Mouse (Mus musculus): Measurements from ENCODE around the gene Cmtm8. TPM values are rescaled to one million over a fixed set of nuclear protein-coding genes. Genes with fewer than 3 reads are reported as not detected.

Gene Cmtm8
- total RNA-seq, 1 experiment from 2014 or later, result 3.3 TPM

GRCm38 (mm10) chr9:114768066-114768465 lies 75.9 kb downstream of the Cmtm8 start:
- ATAC-seq (ENCODE audit: extremely low read depth, insufficient number of reproducible peaks, low FRiP score, poor library complexity, severe bottlenecking), result no peak; the same call in 1 of the 2 replicates

GRCm38 (mm10) chr9:114767507-114767906 lies 76.4 kb downstream of the Cmtm8 start:
- no peak for ATAC-seq (ENCODE audit: extremely low read depth, insufficient number of reproducible peaks, low FRiP score, poor library complexity, severe bottlenecking)

GRCm38 (mm10) chr9:114767030-114767429 lies 76.9 kb downstream of the Cmtm8 start:
- ATAC-seq (ENCODE audit: extremely low read depth, insufficient number of reproducible peaks, low FRiP score, poor library complexity, severe bottlenecking), result no peak

GRCm38 (mm10) chr9:114763341-114763740 lies 80.6 kb downstream of the Cmtm8 start:
- peak; percentile 45; the same call in 1 of the 2 replicates for ATAC-seq (ENCODE audit: extremely low read depth, insufficient number of reproducible peaks, low FRiP score, poor library complexity, severe bottlenecking)

GRCm38 (mm10) chr9:114761848-114762247 lies 82.1 kb downstream of the Cmtm8 start:
- no peak for ATAC-seq (ENCODE audit: extremely low read depth, insufficient number of reproducible peaks, low FRiP score, poor library complexity, severe bottlenecking)

GRCm38 (mm10) chr9:114760353-114760752 lies 83.6 kb downstream of the Cmtm8 start:
- ATAC-seq (ENCODE audit: extremely low read depth, insufficient number of reproducible peaks, low FRiP score, poor library complexity, severe bottlenecking), result no peak

- no peak for ATAC-seq (ENCODE audit: extremely low read depth, insufficient number of reproducible peaks, low FRiP score, poor library complexity, severe bottlenecking)
Measured at GRCm38 (mm10) chr9:114759886-114760285, 84.1 kb downstream of the Cmtm8 start.

GRCm38 (mm10) chr9:114758801-114759200 lies 85.2 kb downstream of the Cmtm8 start:
- 0 out of 2 replicates have a peak, but pooled peaks have one; percentile 13 for ATAC-seq (ENCODE audit: extremely low read depth, insufficient number of reproducible peaks, low FRiP score, poor library complexity, severe bottlenecking)

- no peak for ATAC-seq (ENCODE audit: extremely low read depth, insufficient number of reproducible peaks, low FRiP score, poor library complexity, severe bottlenecking)
Measured at GRCm38 (mm10) chr9:114758272-114758671, 85.7 kb downstream of the Cmtm8 start.

- peak; percentile 91 for ATAC-seq (ENCODE audit: extremely low read depth, insufficient number of reproducible peaks, low FRiP score, poor library complexity, severe bottlenecking)
Measured at GRCm38 (mm10) chr9:114752863-114753484, 91.0 kb downstream of the Cmtm8 start.

GRCm38 (mm10) chr9:114752311-114752710 lies 91.6 kb downstream of the Cmtm8 start:
- ATAC-seq (ENCODE audit: extremely low read depth, insufficient number of reproducible peaks, low FRiP score, poor library complexity, severe bottlenecking), result peak; percentile 33; the same call in 1 of the 2 replicates

GRCm38 (mm10) chr9:114751582-114751981 lies 92.4 kb downstream of the Cmtm8 start:
- ATAC-seq (ENCODE audit: extremely low read depth, insufficient number of reproducible peaks, low FRiP score, poor library complexity, severe bottlenecking), result no peak

GRCm38 (mm10) chr9:114747466-114747865 lies 96.5 kb downstream of the Cmtm8 start:
- no peak for ATAC-seq (ENCODE audit: extremely low read depth, insufficient number of reproducible peaks, low FRiP score, poor library complexity, severe bottlenecking)

GRCm38 (mm10) chr9:114747012-114747411 lies 96.9 kb downstream of the Cmtm8 start:
- no peak for ATAC-seq (ENCODE audit: extremely low read depth, insufficient number of reproducible peaks, low FRiP score, poor library complexity, severe bottlenecking)

GRCm38 (mm10) chr9:114745654-114746053 lies 98.3 kb downstream of the Cmtm8 start:
- ATAC-seq (ENCODE audit: extremely low read depth, insufficient number of reproducible peaks, low FRiP score, poor library complexity, severe bottlenecking), result no peak

- no peak for ATAC-seq (ENCODE audit: extremely low read depth, insufficient number of reproducible peaks, low FRiP score, poor library complexity, severe bottlenecking)
Measured at GRCm38 (mm10) chr9:114745163-114745562, 98.8 kb downstream of the Cmtm8 start.

- ATAC-seq (ENCODE audit: extremely low read depth, insufficient number of reproducible peaks, low FRiP score, poor library complexity, severe bottlenecking), result peak; percentile 97
Measured at GRCm38 (mm10) chr9:114742731-114743130, 101.2 kb downstream of the Cmtm8 start.

- ATAC-seq (ENCODE audit: extremely low read depth, insufficient number of reproducible peaks, low FRiP score, poor library complexity, severe bottlenecking), result no peak
Measured at GRCm38 (mm10) chr9:114740336-114740735, 103.6 kb downstream of the Cmtm8 start.
